Mouse (Mus musculus) liver, embryonic 13.5 days (tissue): Measurements from ENCODE around the gene Samd4b. TPM values are rescaled to one million over a fixed set of nuclear protein-coding genes. Genes with fewer than 3 reads are reported as not detected.

Experiments used
- ATAC-seq: fragments of 200-750 bp; cut with Nextera tagmentation; 2 replicates; pipeline ENCODE4 v1.8.0; 2017; ENCODE audit warnings: low read depth, mild to moderate bottlenecking, moderate number of reproducible peaks, moderate library complexity
- DNase-seq: peaks from one replicate; pipeline ENCODE4 v3.0.0; 2022
- H3K27ac ChIP-seq: fragments of 300-500 bp; sonication (generic); 2 replicates; pipeline ENCODE4 v1.5.1; 2015; ENCODE audit warnings: moderate library complexity, mild to moderate bottlenecking, inconsistent platforms
- H3K27me3 ChIP-seq: fragments of 300-500 bp; sonication (generic); 2 replicates; pipeline ENCODE4 v1.6.1; 2015; ENCODE audit warnings: mild to moderate bottlenecking, inconsistent platforms
- H3K36me3 ChIP-seq: fragments of 300-500 bp; sonication (generic); 2 replicates; pipeline ENCODE4 v1.6.1; 2015; ENCODE audit warnings: mild to moderate bottlenecking, inconsistent platforms
- H3K4me1 ChIP-seq: fragments of 300-500 bp; sonication (generic); replicated peaks from 2 replicates; pipeline ENCODE4 v1.6.1; 2015; ENCODE audit warnings: inconsistent platforms
- H3K4me2 ChIP-seq: fragments of 300-500 bp; sonication (generic); 2 replicates; pipeline ENCODE4 v1.6.1; 2015; ENCODE audit warnings: inconsistent platforms, mild to moderate bottlenecking, moderate library complexity
- H3K4me3 ChIP-seq: fragments of 300-500 bp; sonication (generic); replicated peaks from 2 replicates; pipeline ENCODE4 v1.5.1; 2015; ENCODE audit warnings: mild to moderate bottlenecking, inconsistent platforms
- H3K9ac ChIP-seq: fragments of 300-500 bp; sonication (generic); 2 replicates; pipeline ENCODE4 v1.6.1; 2015; ENCODE audit warnings: mild to moderate bottlenecking, inconsistent platforms
- H3K9me3 ChIP-seq: fragments of 300-500 bp; sonication (generic); replicated peaks from 2 replicates; pipeline ENCODE4 v1.6.1; 2016; ENCODE audit warnings: inconsistent platforms
- WGBS: fragments of 180-500 bp; shearing (Covaris S2); methylation state at CpG from one replicate; pipeline ENCODE4 v1.1.7; 2015; ENCODE audit not compliant: insufficient replicate concordance; 5-methylcytosine and 5-hydroxymethylcytosine counted together
- polyA plus RNA-seq: library from polyadenylated mRNA; unstranded; fragments of >200 nt; fragmentation: Nextera tagmentation; extraction: Ambion mirVana; gene quantifications from 2 replicates; pipeline ENCODE4 v1.2.1, GENCODE M21; 2015

The Samd4b gene
- polyA plus RNA-seq, 1 experiment from 2014 or later = 4.1 TPM

- Histone ChIP-seq H3K27ac (no peak overlapping the region), H3K4me2 (no peak overlapping the region), H3K4me1 (peaks cover 28% of the 10 kb centered on the region), H3K9ac (no peak overlapping the region), H3K27me3 (peaks cover 18% of the 10 kb centered on the region; the same call in 1 of the 2 replicates), H3K4me3 (no peak overlapping the region), H3K9me3 (no peaks in the 10 kb centered on the region), H3K36me3 (peaks cover 14% of the 10 kb centered on the region)
- WGBS = 76% methylated on average over 16 of the region's 16 CpGs
- no peak for ATAC-seq
- DNase-seq = no peak
These were observed 230.2 kb downstream of the Samd4b start for GRCm38 (mm10) chr7:28367663-28368275.

GRCm38 (mm10) chr7:28362441-28363060 is 235.4 kb downstream of the Samd4b start:
- no peak for DNase-seq
- ATAC-seq = no peak
- Histone ChIP-seq H3K36me3 (peaks cover 31% of the 10 kb centered on the region), H3K27ac (no peak overlapping the region), H3K9ac (no peak overlapping the region), H3K4me1 (peaks cover 16% of the 10 kb centered on the region), H3K4me3 (no peak overlapping the region), H3K4me2 (no peak overlapping the region), H3K9me3 (no peaks in the 10 kb centered on the region), H3K27me3 (no peaks in the 10 kb centered on the region)
- 72% methylated on average over 16 of the region's 16 CpGs for WGBS

GRCm38 (mm10) chr7:28361647-28362341 is 236.2 kb downstream of the Samd4b start:
- Histone ChIP-seq H3K27ac (no peak overlapping the region), H3K4me2 (no peak overlapping the region), H3K9ac (no peak overlapping the region), H3K9me3 (no peaks in the 10 kb centered on the region), H3K36me3 (peaks cover 28% of the 10 kb centered on the region), H3K4me1 (peaks cover 24% of the 10 kb centered on the region), H3K27me3 (no peaks in the 10 kb centered on the region), H3K4me3 (no peak overlapping the region)
- 83% methylated on average over 20 of the region's 20 CpGs for WGBS
- ATAC-seq (no peak), DNase-seq (no peak)

- H3K4me3 ChIP-seq = no peak overlapping the region
- H3K9me3 ChIP-seq = no peaks in the 10 kb centered on the region
- ATAC-seq = no peak
- no peak overlapping the region for H3K27ac ChIP-seq
- peaks cover 27% of the 10 kb centered on the region for H3K4me1 ChIP-seq
- 78% methylated on average over 6 of the region's 6 CpGs for WGBS
- no peak overlapping the region for H3K4me2 ChIP-seq
- no peak overlapping the region for H3K9ac ChIP-seq
- no peaks in the 10 kb centered on the region for H3K27me3 ChIP-seq
- DNase-seq = no peak
- H3K36me3 ChIP-seq = peaks cover 25% of the 10 kb centered on the region
These were observed 237.7 kb downstream of the Samd4b start for GRCm38 (mm10) chr7:28360291-28360690.

GRCm38 (mm10) chr7:28359854-28360253 is 238.1 kb downstream of the Samd4b start:
- H3K27me3 ChIP-seq = no peaks in the 10 kb centered on the region
- 79% methylated on average over 10 of the region's 10 CpGs for WGBS
- peaks cover 29% of the 10 kb centered on the region for H3K36me3 ChIP-seq
- H3K9me3 ChIP-seq = no peaks in the 10 kb centered on the region
- ATAC-seq (no peak), DNase-seq (no peak)
- no peak overlapping the region for H3K4me3 ChIP-seq
- peaks cover 27% of the 10 kb centered on the region for H3K4me1 ChIP-seq
- H3K9ac ChIP-seq = no peak overlapping the region
- H3K4me2 ChIP-seq = no peak overlapping the region
- no peak overlapping the region for H3K27ac ChIP-seq

GRCm38 (mm10) chr7:28358431-28358830 is 239.5 kb downstream of the Samd4b start:
- no peaks in the 10 kb centered on the region for H3K9me3 ChIP-seq
- no peak overlapping the region for H3K4me2 ChIP-seq
- no peak overlapping the region for H3K9ac ChIP-seq
- H3K4me3 ChIP-seq = no peak overlapping the region
- ATAC-seq (no peak), DNase-seq (no peak)
- peak overlapping the region; percentile 75; the same call in 1 of the 2 replicates for H3K27ac ChIP-seq
- H3K4me1 ChIP-seq = peaks cover 33% of the 10 kb centered on the region
- no peaks in the 10 kb centered on the region for H3K27me3 ChIP-seq
- peaks cover 43% of the 10 kb centered on the region for H3K36me3 ChIP-seq
- WGBS = 53% methylated on average over 7 of the region's 7 CpGs

GRCm38 (mm10) chr7:28357984-28358383 is 240.0 kb downstream of the Samd4b start:
- Histone ChIP-seq H3K9ac (no peak overlapping the region), H3K27ac (peak overlapping the region; percentile 75), H3K27me3 (no peaks in the 10 kb centered on the region), H3K36me3 (peaks cover 48% of the 10 kb centered on the region), H3K4me2 (peak overlapping the region; percentile 23; the same call in 1 of the 2 replicates), H3K9me3 (no peaks in the 10 kb centered on the region), H3K4me1 (peaks cover 38% of the 10 kb centered on the region), H3K4me3 (no peak overlapping the region)
- ATAC-seq (peak; percentile 19; the same call in 1 of the 2 replicates), DNase-seq (no peak)
- WGBS = 13% methylated on average over 5 of the region's 5 CpGs

- H3K4me2 ChIP-seq = no peak overlapping the region
These were observed 241.0 kb downstream of the Samd4b start for GRCm38 (mm10) chr7:28356981-28357380.

GRCm38 (mm10) chr7:28355221-28355620 is 242.7 kb downstream of the Samd4b start:
- H3K27me3 ChIP-seq = no peaks in the 10 kb centered on the region
- no peak overlapping the region for H3K4me3 ChIP-seq
- no peaks in the 10 kb centered on the region for H3K9me3 ChIP-seq
- peaks cover 44% of the 10 kb centered on the region for H3K36me3 ChIP-seq
- ATAC-seq (no peak), DNase-seq (no peak)
- 77% methylated on average over 3 of the region's 3 CpGs for WGBS
- no peak overlapping the region for H3K9ac ChIP-seq
- H3K4me1 ChIP-seq = peaks cover 57% of the 10 kb centered on the region
- H3K27ac ChIP-seq = peak overlapping the region; percentile 29; the same call in 1 of the 2 replicates
- no peak overlapping the region for H3K4me2 ChIP-seq

More at GRCm38 (mm10) chr7:28356981-28357380, 241.0 kb downstream of the Samd4b start:
- 24% methylated on average over 5 of the region's 5 CpGs for WGBS
- Histone ChIP-seq H3K36me3 (peaks cover 55% of the 10 kb centered on the region), H3K27me3 (no peaks in the 10 kb centered on the region), H3K9me3 (no peaks in the 10 kb centered on the region), H3K4me1 (peaks cover 48% of the 10 kb centered on the region), H3K4me3 (no peak overlapping the region), H3K9ac (0 out of 2 replicates have a peak overlapping the region, but pooled peaks have one; percentile 9), H3K27ac (peak overlapping the region; percentile 75)
- ATAC-seq (no peak), DNase-seq (no peak)

- Histone ChIP-seq H3K36me3 (peaks cover 39% of the 10 kb centered on the region), H3K4me3 (no peak overlapping the region), H3K9me3 (no peaks in the 10 kb centered on the region), H3K27me3 (no peaks in the 10 kb centered on the region), H3K4me2 (no peak overlapping the region), H3K27ac (no peak overlapping the region), H3K9ac (no peak overlapping the region), H3K4me1 (peaks cover 63% of the 10 kb centered on the region)
- WGBS = 84% methylated on average over 3 of the region's 3 CpGs
- DNase-seq (no peak), ATAC-seq (no peak)
These were observed 243.3 kb downstream of the Samd4b start for GRCm38 (mm10) chr7:28354596-28354995.

GRCm38 (mm10) chr7:28354113-28354581 is 243.8 kb downstream of the Samd4b start:
- H3K27me3 ChIP-seq = no peaks in the 10 kb centered on the region
- no peak overlapping the region for H3K4me2 ChIP-seq
- no peak overlapping the region for H3K9ac ChIP-seq
- ATAC-seq (no peak), DNase-seq (no peak)
- peak overlapping the region; percentile 30; the same call in 1 of the 2 replicates for H3K27ac ChIP-seq
- H3K9me3 ChIP-seq = no peaks in the 10 kb centered on the region
- H3K4me3 ChIP-seq = no peak overlapping the region
- peaks cover 39% of the 10 kb centered on the region for H3K36me3 ChIP-seq
- WGBS = 65% methylated on average over 3 of the region's 3 CpGs
- peaks cover 66% of the 10 kb centered on the region for H3K4me1 ChIP-seq
